Mouse (Mus musculus): ENCODE measurements around the gene Smchd1. TPM values are rescaled to one million over a fixed set of nuclear protein-coding genes. Genes with fewer than 3 reads are reported as not detected.

Gene Smchd1
- polyA plus RNA-seq, 1 experiment from 2014 or later: 103 TPM

GRCm38 (mm10) chr17:71380346-71380745 lies 94.8 kb downstream of the Smchd1 start:
- Histone ChIP-seq H3K27me3 (ENCODE audit: insufficient read depth, low read length) (no peaks in the 10 kb centered on the region), H3K9ac (no peak overlapping the region), H3K27ac (ENCODE audit: low read depth) (no peak overlapping the region), H3K9me3 (ENCODE audit: low read depth, low read length) (no peaks in the 10 kb centered on the region), H3K36me3 (ENCODE audit: insufficient read depth) (peaks cover 35% of the 10 kb centered on the region), H3K4me2 (no peak overlapping the region), H3K4me1 (ENCODE audit: insufficient read depth) (no peaks in the 10 kb centered on the region), H3K4me3 (ENCODE audit: low read depth, low read length) (no peak overlapping the region)
- WGBS: 93% methylated on average over 14 of the region's 14 CpGs
- DNase-seq: no peak
- TF ChIP-seq CTCF (IDR thresholded peaks at IDR 0.05; ENCODE audit: low read depth): no peak
- ATAC-seq (ENCODE audit: insufficient read depth): no peak

- no peak for ATAC-seq (ENCODE audit: insufficient read depth)
- H3K9me3 ChIP-seq (ENCODE audit: low read depth, low read length): no peaks in the 10 kb centered on the region
- TF ChIP-seq CTCF (IDR thresholded peaks at IDR 0.05; ENCODE audit: low read depth): no peak
- peaks cover 51% of the 10 kb centered on the region for H3K36me3 ChIP-seq (ENCODE audit: insufficient read depth)
- no peaks in the 10 kb centered on the region for H3K27me3 ChIP-seq (ENCODE audit: insufficient read depth, low read length)
- no peaks in the 10 kb centered on the region for H3K4me1 ChIP-seq (ENCODE audit: insufficient read depth)
- H3K4me3 ChIP-seq (ENCODE audit: low read depth, low read length): no peak overlapping the region
- no peak overlapping the region for H3K9ac ChIP-seq
- H3K27ac ChIP-seq (ENCODE audit: low read depth): no peak overlapping the region
- no peak for DNase-seq
- WGBS: 42% methylated on average over 4 of the region's 4 CpGs
- no peak overlapping the region for H3K4me2 ChIP-seq
Observed at GRCm38 (mm10) chr17:71377901-71378300, 97.2 kb downstream of the Smchd1 start.

DNA sequence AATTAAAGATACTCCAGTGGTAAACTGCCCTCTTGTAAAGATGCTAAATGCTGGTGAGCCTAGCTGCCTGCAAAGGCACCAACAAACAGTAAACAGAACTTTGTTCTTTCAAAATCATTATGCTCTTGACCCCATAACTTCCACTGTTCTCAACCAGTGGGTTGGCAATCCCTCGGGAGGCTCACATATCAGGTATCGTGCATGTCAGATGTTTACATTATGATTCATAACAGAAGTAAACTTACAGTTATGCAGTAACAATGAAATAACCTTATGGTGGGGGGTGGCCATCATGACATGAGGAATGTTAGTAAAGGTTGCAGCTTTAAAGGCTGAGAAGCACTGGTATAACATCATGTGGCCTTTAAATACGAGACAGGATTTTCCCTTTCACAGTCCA lies 119.6 kb downstream of the Smchd1 start:
- H3K4me3 ChIP-seq (ENCODE audit: low read depth, low read length): no peak overlapping the region
- H3K27ac ChIP-seq (ENCODE audit: low read depth): no peak overlapping the region
- peaks cover 65% of the 10 kb centered on the region for H3K36me3 ChIP-seq (ENCODE audit: insufficient read depth)
- TF ChIP-seq CTCF (IDR thresholded peaks at IDR 0.05; ENCODE audit: low read depth): no peak
- H3K9ac ChIP-seq: no peak overlapping the region
- no peaks in the 10 kb centered on the region for H3K9me3 ChIP-seq (ENCODE audit: low read depth, low read length)
- WGBS: 50% methylated on average over 3 of the region's 3 CpGs
- H3K4me1 ChIP-seq (ENCODE audit: insufficient read depth): no peaks in the 10 kb centered on the region
- no peaks in the 10 kb centered on the region for H3K27me3 ChIP-seq (ENCODE audit: insufficient read depth, low read length)
- no peak for DNase-seq
- ATAC-seq (ENCODE audit: insufficient read depth): no peak
- H3K4me2 ChIP-seq: no peak overlapping the region

DNA sequence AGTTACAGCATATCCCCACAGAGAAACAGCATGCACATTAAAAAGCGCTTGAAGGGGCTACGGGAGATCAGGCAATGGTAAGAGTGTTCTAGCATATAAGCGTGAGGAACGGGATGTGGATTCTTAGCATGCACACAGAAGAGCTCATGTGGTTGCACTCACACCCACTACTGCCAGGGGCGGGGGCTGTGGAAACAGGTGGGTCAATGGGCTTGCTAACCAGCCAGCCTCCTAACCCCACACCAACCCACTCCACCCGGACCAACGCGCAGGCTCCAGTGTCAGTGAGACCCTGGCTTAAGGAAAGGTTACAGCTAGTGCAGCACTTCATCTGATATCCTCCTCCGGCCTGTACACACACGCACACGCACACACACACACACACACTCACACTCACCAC lies 120.9 kb downstream of the Smchd1 start:
- no peak overlapping the region for H3K4me3 ChIP-seq (ENCODE audit: low read depth, low read length)
- no peak for DNase-seq
- H3K9ac ChIP-seq: no peak overlapping the region
- H3K4me1 ChIP-seq (ENCODE audit: insufficient read depth): no peaks in the 10 kb centered on the region
- H3K27ac ChIP-seq (ENCODE audit: low read depth): no peak overlapping the region
- H3K4me2 ChIP-seq: no peak overlapping the region
- H3K9me3 ChIP-seq (ENCODE audit: low read depth, low read length): no peaks in the 10 kb centered on the region
- ATAC-seq (ENCODE audit: insufficient read depth): no peak
- H3K36me3 ChIP-seq (ENCODE audit: insufficient read depth): peaks cover 63% of the 10 kb centered on the region
- 92% methylated on average over 11 of the region's 11 CpGs for WGBS
- no peak for TF ChIP-seq CTCF (IDR thresholded peaks at IDR 0.05; ENCODE audit: low read depth)
- H3K27me3 ChIP-seq (ENCODE audit: insufficient read depth, low read length): no peaks in the 10 kb centered on the region

- WGBS: 92% methylated on average over 3 of the region's 3 CpGs
- peaks cover 78% of the 10 kb centered on the region for H3K36me3 ChIP-seq (ENCODE audit: insufficient read depth)
Observed at GRCm38 (mm10) chr17:71348188-71348587, 127.0 kb downstream of the Smchd1 start.

DNA sequence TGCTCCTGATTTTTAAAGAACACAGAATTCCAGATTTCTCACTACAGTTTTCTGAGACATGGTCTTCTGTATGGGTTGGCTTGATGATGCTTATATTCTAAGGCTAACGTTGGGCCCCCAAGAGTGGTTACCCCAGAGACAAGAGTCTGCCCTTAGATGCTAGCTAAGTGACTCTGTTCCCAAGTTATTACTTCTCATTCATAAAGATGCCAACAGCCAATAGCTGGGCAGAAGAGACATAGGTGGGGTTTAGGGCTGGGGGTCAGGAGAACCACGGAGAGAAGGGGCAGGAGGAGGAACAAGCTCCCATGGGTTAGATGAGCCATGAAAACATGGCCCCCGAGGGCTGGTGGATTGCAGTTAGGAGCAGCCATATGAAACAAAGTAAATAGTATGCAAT lies 133.1 kb downstream of the Smchd1 start:
- Histone ChIP-seq H3K4me1 (ENCODE audit: insufficient read depth) (no peaks in the 10 kb centered on the region), H3K9ac (no peak overlapping the region), H3K4me2 (no peak overlapping the region), H3K27ac (ENCODE audit: low read depth) (no peak overlapping the region), H3K9me3 (ENCODE audit: low read depth, low read length) (no peaks in the 10 kb centered on the region), H3K27me3 (ENCODE audit: insufficient read depth, low read length) (no peaks in the 10 kb centered on the region), H3K4me3 (ENCODE audit: low read depth, low read length) (no peak overlapping the region), H3K36me3 (ENCODE audit: insufficient read depth) (peaks cover 33% of the 10 kb centered on the region)
- ATAC-seq (ENCODE audit: insufficient read depth): no peak
- no peak for TF ChIP-seq CTCF (IDR thresholded peaks at IDR 0.05; ENCODE audit: low read depth)
- no peak for DNase-seq
- 85% methylated on average over 3 of the region's 3 CpGs for WGBS

More at GRCm38 (mm10) chr17:71348188-71348587, 127.0 kb downstream of the Smchd1 start:
- DNase-seq: no peak
- no peaks in the 10 kb centered on the region for H3K27me3 ChIP-seq (ENCODE audit: insufficient read depth, low read length)
- no peak overlapping the region for H3K4me3 ChIP-seq (ENCODE audit: low read depth, low read length)
- no peak overlapping the region for H3K27ac ChIP-seq (ENCODE audit: low read depth)
- H3K9ac ChIP-seq: no peak overlapping the region
- no peaks in the 10 kb centered on the region for H3K4me1 ChIP-seq (ENCODE audit: insufficient read depth)
- H3K4me2 ChIP-seq: no peak overlapping the region
- no peak for TF ChIP-seq CTCF (IDR thresholded peaks at IDR 0.05; ENCODE audit: low read depth)
- H3K9me3 ChIP-seq (ENCODE audit: low read depth, low read length): no peaks in the 10 kb centered on the region
- ATAC-seq (ENCODE audit: insufficient read depth): no peak

GRCm38 (mm10) chr17:71338627-71339026 lies 136.5 kb downstream of the Smchd1 start:
- H3K4me3 ChIP-seq (ENCODE audit: low read depth, low read length): no peak overlapping the region
- DNase-seq: no peak
- 93% methylated on average over 6 of the region's 6 CpGs for WGBS
- H3K9me3 ChIP-seq (ENCODE audit: low read depth, low read length): no peaks in the 10 kb centered on the region
- TF ChIP-seq CTCF (IDR thresholded peaks at IDR 0.05; ENCODE audit: low read depth): no peak
- no peak for ATAC-seq (ENCODE audit: insufficient read depth)
- no peak overlapping the region for H3K27ac ChIP-seq (ENCODE audit: low read depth)
- no peak overlapping the region for H3K4me2 ChIP-seq
- no peaks in the 10 kb centered on the region for H3K27me3 ChIP-seq (ENCODE audit: insufficient read depth, low read length)
- H3K9ac ChIP-seq: no peak overlapping the region
- H3K4me1 ChIP-seq (ENCODE audit: insufficient read depth): no peaks in the 10 kb centered on the region
- peaks cover 10% of the 10 kb centered on the region; the same call in 1 of the 2 replicates for H3K36me3 ChIP-seq (ENCODE audit: insufficient read depth)

DNA sequence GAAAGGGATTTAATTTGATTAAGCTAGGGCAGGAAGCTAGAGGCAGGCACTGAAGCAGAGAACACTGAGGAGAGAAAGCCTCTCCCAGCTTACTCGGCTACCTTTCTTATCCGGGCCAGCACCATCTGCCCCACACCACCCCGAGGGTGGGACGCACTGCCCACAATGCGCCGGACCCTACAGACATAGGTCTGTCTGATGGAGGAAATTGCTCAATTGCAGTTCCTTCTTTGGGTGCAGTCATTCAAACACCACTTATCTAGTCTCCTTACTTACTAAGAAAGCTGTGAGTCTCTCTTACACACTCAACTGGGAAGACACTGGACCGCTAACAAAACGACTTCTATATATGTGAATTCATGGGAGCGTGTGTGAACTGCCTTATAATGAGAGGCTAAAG lies 137.6 kb downstream of the Smchd1 start:
- ATAC-seq (ENCODE audit: insufficient read depth) (no peak), DNase-seq (no peak)
- Histone ChIP-seq H3K9ac (no peak overlapping the region), H3K4me2 (no peak overlapping the region), H3K4me3 (ENCODE audit: low read depth, low read length) (no peak overlapping the region), H3K4me1 (ENCODE audit: insufficient read depth) (no peaks in the 10 kb centered on the region), H3K27ac (ENCODE audit: low read depth) (no peak overlapping the region), H3K27me3 (ENCODE audit: insufficient read depth, low read length) (no peaks in the 10 kb centered on the region), H3K9me3 (ENCODE audit: low read depth, low read length) (no peaks in the 10 kb centered on the region), H3K36me3 (ENCODE audit: insufficient read depth) (peaks cover 3% of the 10 kb centered on the region; the same call in 1 of the 2 replicates)
- 86% methylated on average over 9 of the region's 9 CpGs for WGBS
- no peak for TF ChIP-seq CTCF (IDR thresholded peaks at IDR 0.05; ENCODE audit: low read depth)

Data from lung, embryonic 14.5 days (tissue).